Mouse (Mus musculus) retina, embryonic 14.5 days (tissue): ENCODE data around the gene Zfp523.

Experiments used
- DNase-seq: peaks from one replicate; pipeline ENCODE4 v3.0.0-alpha.2; 2015; ENCODE audit warnings: low spot score

The Zfp523 gene

DNA sequence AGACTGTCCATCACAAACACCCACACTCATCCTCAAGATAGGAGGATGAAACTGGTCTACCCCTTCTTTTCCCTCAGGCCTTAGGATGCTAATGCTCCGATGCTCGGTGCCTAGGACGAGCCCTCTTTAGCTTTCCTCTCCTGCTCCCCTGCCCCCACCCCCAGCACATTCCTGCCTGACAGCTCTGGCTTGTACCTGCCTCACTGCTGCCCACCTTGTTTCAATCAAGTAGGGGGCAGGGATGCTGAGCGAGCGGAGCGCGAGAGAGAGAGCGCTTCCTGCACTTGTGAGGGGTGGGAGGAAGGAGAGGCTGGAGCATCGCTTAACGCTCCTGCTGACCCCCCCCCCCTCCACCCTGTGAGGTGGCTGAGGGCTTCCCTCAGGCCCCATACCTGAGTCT lies 16.6 kb upstream of the Zfp523 start:
- DNase-seq: no peak

DNA sequence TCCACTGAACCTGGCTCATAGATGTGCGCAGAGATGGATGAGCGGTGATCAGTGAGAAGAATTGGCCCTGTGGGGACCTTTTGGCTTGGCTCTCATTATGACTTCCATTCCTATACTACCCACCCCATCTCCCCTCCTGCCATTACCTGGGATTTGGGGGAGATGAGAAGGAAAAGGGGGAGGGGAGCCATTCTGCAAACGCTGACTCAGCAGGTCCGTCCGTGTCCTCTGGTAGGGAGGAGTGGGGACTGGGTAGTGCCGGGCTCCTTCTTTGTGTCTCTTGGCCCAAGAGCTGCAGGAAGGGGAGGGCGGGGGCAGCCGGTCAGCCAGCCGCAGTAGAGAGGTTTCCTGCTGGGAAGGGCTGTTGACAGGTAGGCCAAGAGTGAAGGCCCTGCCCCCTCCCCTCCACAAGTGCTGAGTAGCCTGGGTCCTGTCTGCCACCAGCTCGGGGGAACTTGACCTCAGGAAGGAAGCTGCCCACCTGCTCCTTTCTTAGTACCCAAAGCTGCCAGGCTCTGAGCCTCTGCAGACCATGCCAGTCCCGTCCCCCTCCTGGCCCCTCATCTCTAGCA lies 15.5 kb upstream of the Zfp523 start:
- DNase-seq: no peak

DNA sequence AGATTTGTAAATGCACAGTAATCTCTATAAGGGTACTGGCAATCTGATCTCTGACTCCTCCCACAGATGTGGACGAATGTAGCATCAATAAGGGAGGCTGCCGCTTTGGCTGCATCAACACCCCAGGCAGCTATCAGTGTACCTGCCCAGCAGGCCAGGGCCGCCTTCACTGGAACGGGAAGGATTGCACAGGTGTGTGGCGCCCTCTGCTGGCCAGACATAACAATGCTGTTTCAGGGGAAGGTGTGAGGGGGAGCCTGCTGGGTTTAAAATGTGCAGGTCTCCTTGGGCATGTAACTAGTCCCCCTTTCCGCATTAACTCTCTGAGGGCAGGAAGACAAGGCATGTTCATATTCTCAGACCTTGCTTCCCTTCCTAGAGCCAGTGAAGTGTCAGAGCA lies 13.3 kb upstream of the Zfp523 start:
- DNase-seq: peak; percentile 86

DNA sequence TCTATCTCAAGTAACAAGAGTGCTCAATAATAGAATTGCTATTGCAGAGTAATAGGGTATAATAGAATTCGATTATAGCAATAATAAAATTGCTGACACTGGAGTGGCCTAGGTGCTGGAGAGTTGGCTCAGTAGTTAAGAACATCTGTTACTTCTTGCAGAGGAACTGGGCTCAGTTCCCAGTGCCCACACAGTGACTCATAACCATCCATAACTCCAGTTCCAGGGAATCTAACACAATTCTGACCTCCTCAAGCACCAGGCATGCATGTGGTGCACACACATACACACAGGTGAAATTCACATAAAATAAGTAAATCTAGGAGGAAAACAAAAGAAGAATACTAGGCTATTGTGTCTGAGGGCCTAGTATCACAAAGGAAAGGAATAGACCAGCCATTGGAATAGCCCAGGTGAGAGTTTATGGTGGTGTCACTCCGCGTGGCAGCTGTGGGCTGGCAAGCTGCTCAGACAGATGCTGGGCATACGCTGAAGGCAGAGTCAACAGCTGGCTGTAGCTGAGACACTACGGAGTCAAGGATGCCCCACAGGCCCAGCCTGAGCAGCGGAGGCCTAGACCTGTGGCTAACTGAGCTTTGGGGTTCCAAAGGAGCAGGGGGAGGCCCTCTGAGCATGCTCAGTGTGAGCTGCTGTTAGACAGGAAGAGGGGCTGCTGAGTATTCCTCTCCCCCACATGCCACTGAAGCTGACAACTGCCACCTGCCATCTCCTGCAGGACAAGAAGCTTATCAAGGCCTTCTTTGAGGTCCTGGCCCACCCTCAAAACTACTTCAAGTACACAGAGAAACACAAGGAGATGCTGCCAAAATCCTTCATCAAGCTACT lies 6.2 kb upstream of the Zfp523 start:
- DNase-seq: no peak

DNA sequence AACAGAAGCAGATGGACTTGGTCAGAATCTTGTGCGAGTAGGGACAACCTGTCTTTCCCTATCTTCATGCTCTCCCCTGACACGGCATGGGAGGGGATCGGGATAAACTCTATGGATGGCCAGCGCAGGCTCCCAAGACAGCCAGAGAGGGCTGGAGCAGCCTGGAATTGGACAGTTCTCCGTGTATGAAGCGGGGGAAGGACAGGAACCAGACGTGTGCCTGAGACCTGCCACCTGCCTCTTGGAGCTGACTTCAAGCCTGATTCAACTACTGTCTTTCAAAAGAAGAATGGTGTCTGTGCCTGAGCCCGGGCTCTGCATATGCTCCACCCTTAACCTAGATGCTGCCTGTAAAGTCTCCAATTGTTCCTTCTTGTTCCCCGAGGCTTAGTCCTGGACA lies 4.2 kb upstream of the Zfp523 start:
- DNase-seq: no peak

DNA sequence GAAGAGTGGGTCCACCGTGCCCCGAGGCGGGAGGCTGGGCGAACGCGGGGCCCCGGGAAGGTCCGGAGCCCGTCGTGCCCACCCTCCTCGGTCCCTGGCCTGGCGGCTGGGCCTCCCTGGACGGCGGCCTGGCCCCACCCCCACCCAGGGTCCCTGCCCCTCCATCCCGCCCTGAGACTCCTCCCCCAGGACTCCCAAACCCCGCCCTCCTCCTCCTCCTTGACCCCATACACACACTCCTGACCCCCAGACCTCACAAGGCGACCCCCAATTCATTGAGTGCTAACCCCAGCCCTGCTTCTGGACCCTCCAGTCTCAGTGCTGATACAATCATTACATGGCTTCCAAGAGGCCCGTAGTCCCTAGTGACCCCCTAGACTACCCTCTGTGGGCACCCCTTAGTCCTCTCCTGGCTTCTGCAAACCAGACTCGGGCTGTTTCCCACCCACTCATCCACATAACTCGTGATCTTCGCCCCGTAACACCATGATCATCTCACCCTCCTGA lies 664 bp downstream of the Zfp523 start:
- peak; percentile 75 for DNase-seq

DNA sequence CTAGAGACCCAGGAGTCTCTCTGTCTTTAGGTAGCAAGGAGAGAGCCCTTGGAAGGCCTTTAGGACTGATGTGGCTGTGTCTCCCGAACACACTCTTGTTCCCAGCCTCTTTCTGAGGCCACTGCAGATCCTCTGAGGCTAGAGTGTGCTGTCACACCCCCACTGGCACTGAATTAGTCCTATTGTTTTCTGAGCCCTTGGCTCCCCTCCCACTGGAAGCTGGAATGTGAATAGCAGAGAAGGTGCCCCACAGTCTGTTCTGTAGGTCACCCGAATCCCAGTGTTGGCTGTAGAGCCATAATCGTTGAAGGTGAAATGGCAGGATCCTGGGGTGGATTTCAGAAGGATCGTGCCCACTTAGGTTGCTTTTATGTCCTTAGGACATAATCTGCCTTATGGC lies 3.4 kb downstream of the Zfp523 start:
- no peak for DNase-seq

DNA sequence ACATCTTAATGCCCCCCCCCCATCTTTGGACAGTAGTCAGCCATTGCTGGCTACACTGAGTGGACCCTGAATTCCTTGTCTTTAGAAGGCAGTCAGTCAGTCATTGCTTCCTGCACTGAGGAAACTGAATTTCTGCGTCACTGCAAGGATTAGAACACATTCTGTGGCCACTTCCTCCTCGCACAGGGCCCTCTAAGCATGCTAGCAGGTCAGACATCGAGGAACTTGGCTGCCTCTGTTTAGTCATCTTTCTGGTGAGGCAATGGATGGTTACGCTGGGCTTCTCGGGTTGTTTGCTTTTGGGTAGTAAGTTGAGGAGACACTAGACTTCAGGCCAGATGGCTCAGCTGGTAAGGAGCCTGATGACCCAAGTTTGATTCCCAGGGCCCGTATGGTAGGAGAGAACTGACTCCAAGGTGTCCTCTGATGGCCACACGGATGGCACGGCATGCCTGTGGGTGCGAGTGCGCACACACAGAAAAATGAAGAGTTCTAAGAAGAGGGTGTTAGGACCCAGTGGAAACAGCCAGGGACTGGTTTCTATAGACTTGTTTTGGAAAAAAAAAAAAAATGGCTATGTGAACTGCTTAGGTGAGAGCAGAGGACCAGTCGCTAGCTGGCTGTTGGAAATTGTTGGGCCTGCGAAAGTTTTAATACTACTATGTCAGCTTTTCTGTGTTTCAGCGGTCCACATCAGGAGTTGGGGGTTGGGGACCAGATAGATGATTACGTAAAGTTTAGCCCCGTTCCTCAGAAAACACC lies 4.0 kb downstream of the Zfp523 start:
- no peak for DNase-seq

DNA sequence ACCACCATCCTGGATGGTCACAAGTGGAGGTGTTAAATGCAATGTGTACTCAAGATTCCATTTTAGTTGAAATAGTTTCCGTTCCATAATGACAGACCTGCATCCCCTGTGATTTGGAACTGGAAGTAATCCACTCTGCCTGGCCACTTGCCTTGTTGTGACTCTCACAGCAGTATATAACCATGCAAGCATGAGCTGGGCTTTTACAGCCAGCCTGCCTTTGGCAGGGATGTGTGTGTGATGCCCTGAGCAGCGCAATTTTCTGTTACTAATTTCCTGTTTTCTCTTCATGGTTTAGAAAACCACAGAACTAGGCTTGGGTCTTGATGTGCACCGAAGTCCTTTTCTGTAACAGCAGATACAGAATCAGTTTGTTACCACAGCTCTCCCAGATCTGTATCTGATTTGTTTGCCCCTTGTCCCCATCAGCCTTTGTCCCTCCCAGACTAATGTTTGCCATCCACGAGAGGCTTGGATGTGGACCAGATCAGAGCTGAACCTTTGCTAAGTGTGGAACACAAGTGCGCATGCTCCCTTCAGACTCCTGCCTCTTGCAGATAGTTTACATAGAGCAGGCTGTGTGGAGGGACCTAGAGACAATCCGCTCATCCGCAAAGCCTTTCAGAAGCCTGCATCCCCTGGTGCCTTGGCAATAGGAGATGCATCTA lies 8.2 kb downstream of the Zfp523 start:
- no peak for DNase-seq

DNA sequence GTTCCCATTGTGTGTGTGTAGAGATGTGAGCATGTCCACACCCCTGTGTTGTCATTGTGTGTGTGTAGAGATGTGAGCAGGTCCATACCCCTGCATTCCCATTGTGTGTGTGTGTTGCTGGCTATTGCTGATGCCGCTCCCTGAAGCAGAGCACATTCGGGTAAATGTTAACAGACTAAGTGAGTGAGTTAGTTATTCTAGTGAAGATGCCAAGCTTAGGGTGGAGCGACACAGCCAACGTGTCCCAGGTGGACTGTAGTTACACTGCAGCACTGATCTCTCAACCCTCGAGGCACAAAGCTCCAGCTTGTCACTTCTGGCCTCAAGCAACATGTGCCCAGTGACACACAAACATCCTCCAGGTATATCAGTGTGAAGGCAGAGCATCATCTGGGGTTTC lies 11.4 kb downstream of the Zfp523 start:
- DNase-seq: no peak

DNA sequence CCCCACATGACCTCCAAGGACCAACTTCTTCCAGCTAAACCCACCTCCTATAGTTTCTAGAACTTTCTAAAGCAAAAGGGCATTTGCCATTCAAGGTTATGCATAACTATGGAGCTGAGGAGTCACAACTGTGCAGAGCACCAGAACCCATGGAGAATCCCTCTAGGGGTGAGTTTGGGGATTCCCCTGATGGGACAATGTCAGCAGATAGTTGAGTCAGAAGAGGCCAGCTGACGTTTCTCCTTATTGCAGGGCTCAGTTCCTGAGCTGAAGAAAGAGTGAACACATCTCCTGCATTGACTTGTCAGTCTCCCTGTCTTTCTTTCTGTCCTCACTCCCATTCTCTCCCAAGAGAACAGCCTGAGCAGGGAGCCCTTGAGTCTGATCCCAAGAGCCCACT lies 15.8 kb downstream of the Zfp523 start:
- no peak for DNase-seq

DNA sequence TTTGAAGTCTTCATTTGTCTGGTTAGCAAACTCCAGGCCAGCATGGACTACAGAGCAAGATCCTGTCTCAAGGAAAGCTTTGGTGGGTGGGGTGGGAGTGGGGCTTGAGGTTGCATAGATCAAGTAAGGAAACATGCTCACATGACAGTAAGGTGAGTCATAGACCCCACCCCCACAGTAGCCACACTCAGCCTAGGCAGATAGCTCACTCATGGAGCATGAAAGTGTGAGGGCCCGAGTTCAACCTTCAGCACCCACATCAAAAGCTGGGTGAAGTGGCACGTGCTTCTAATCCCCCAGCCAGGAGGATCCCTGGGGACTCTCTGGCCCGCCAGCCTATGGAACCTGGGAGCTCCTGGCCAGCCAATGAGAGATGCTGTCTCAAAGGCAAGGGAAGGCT lies 16.6 kb downstream of the Zfp523 start:
- no peak for DNase-seq

DNA sequence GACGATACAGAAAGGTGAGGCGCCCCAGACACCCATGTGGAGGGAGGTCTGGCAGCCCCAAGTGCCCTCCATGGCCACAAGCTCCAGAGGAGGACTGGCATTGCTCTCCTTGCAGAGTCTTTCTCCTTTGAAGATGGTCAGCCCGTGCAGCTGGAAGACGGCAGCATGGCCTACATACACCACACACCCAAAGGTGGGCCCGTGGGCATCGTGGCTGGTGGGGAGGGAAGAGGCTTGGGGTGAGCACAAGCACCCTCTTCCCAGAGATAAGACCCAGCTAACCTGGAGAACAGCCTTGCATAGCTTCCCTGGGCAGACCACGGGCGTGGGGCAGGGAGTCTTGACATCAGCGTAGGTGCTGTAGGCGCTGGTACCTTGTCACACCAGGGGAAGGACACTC lies 18.1 kb downstream of the Zfp523 start:
- DNase-seq: no peak

DNA sequence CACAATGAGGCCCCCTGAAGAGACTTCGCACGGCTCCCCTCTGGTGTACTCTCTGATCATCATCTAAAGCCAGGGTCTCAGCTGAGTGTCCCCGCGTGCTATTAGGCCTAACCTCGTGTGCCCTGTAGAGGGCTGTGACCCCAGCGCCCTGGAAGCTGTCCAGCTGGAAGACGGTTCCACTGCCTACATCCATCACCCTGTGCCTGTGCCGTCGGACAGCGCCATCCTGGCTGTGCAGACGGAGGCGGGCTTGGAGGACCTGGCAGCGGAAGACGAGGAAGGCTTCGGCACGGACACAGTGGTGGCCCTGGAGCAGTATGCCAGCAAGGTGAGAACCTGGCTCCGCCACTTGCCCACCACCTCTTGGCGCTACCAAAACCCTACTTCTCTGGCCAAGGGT lies 20.7 kb downstream of the Zfp523 start:
- no peak for DNase-seq

DNA sequence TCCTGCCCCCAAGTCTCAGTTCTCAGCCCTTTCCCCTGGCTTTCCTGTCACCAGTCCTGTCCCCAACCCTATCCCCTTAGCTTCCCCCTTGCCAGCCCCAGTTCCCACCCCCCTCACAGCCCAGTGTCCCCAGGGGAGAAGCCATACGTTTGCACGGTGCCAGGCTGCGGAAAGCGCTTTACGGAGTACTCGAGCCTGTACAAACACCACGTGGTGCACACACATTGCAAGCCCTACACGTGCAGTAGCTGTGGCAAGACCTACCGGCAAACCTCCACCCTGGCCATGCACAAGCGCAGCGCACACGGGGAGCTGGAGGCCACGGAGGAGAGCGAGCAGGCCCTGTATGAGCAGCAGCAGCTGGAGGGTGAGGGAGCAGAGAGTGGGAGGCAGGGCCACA lies 25.1 kb downstream of the Zfp523 start:
- DNase-seq: no peak

DNA sequence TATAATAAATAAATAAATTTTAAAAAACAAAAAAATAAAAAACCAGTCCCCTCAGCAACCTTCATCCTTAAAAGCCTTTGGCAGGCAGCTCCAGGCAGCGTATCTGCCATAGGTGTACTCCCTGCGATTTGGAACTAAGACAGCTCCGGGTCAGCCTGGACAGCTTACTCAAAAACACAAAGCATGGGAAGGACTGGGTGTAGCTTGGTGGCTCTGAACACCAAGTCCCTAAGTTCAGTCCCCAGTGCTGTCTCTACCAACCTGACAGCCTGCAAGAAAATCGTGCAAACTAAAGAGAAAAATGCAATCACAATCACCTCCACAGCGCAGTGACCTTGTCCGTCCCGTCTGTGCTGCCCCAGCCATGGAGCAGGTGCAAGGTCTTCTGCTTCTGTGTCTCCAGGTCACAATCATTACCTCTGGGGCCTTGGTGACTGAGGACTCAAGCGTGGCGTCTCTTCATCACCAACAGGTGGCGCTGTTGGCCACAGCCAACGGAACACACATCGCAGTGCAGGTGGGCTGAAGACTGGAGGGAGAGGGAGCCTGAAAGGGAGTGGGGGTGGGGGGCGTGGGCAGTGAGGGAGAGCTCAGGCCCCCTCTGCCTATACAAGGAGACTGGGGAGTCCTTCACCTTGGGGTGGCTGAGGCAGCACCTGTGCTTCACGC lies 27.3 kb downstream of the Zfp523 start:
- peak; percentile 75 for DNase-seq

DNA sequence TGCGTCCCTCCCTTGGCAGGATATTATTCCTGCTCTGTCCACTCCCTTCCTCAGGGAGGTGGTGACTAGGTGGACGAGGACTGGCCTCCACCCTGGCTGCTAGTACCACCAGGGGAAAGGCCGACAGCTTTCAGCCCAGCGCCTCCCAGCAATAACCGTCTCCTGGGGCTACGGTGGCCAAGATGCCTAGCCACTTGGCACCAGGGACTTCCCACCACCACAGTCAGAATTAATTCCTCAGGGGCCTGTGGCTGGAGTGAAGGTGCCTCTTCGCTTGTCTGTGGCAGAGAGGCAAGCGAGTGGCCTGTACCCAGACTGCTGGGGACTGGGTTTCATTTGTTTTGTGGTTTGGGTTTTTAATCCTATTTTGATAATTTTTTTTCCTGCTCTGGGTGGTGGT lies 28.5 kb downstream of the Zfp523 start:
- DNase-seq: no peak

DNA sequence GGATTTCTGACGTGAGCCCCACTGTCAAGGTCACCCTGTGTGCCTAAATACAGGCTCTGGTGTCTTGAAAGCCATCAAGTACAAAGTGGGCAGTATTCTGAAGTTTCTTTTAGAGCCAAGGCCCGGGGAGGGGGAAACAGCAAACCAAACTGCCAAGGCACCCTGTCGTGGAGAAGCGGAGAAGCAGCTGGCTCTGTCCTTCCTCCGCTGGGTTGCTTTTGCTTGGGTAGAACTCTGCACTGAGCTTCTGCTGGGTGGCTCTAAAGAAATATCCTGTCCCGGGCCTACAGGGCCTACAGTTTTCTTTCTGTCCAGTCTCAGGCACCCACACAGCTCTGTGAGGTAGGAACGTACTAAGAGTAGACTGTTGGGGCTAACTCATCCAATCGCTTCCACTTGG lies 30.2 kb downstream of the Zfp523 start:
- DNase-seq: no peak

DNA sequence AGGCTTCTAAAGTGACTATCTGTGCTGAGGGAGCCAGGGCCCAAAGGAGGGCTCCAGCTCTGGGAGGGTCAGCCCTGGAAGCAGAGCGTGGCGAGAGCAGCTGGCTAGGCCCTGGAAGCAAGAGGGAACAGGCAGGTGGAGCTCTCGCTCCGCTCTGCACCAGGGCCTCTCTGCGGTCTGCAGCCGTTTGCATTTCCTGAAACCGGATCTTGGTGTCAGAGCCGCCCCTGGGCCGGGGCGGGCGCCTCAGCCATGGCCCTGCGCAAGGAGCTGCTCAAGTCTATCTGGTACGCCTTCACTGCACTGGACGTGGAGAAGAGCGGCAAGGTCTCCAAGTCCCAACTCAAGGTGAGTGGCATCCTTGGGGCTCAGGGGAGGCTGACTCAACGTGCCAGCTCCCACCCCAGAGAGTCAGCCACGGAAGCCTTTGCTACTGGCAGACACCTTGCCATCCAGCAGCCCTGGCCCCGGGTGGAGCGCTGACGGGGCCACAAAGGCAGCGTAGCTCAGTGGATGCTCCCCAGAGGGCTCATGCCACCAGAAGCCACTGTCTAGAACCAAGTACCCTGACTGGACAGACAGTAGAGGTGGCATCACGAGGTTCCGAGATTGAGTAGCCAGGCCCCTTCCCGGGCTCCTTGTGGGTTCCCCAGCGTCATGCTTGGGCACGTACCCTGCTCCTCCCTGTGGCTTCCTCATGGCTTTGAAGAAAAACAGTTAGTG lies 30.8 kb downstream of the Zfp523 start, which contains the start of gene Def6:
Gene Def6 (plus strand): TSS at position 188 of the 723 bp plus-strand sequence.
- DNase-seq: peak; percentile 63

DNA sequence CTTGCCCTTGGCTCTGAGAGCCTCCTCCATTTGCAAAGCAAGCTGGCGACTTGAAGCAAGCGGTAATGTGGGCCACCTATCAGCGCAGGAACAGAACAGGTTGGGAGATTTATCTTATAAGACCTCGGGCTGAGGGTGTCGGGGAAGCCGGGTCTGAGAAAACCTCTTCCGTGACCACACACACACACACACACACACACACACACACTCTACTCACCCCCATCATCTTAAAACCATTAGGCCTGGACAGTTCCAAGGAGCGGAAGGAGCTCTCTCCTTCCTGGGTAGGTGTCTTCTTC lies 31.3 kb downstream of the Zfp523 start:
- DNase-seq: no peak

DNA sequence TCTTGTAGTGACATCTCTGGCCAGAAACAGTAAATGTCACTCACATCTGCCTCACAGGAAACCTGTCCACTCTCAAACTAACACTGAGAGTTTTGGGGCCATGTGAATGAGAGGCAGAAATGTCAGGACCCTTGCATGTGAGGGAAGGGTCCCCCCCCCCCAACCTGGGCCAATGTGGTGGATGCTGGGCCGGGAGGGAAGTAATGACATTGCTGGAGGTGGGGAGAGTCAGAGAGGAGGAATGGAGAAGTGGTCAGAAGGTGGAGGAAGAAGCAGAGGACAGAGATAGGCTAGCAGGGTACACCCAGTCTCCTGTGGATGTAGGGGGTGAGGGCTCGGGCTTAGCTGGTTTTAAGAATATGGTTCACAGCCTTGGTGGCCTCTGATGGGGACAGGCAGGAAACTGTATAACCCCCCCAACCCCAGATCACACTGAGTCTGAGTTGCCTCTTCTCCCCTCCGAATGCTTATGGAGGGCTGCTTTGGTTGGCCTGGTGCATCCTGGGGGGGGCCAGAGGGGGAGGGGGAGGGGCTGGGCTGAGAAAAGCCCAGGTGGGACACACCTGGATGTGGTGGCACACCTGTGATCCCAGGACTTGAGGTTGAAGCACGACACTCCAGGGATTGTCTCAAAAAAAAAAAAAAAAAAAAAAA lies 32.7 kb downstream of the Zfp523 start:
- DNase-seq: no peak
